Mouse (Mus musculus): ENCODE data around the gene Gm10354. TPM values are rescaled to one million over a fixed set of nuclear protein-coding genes. Genes with fewer than 3 reads are reported as not detected.
"Not testable (repeated sequence)": the region's sequence is repeated elsewhere in the genome, so short reads cannot be mapped to it uniquely, and the experiment has no call there.

Gm10354 gene
- polyA plus RNA-seq (2016; fragmentation: Nextera tagmentation; extraction: Ambion mirVana): not detected in 2 replicates

- not testable (repeated sequence) for H3K4me3 ChIP-seq; ATAC-seq (ENCODE audit: low FRiP score, low read depth); H3K4me1 ChIP-seq; H3K9ac ChIP-seq (replicated peaks); H3K27ac ChIP-seq (replicated peaks); H3K36me3 ChIP-seq; H3K4me2 ChIP-seq (replicated peaks); H3K27me3 ChIP-seq
- WGBS: 42% methylated on average over 1 of the region's 1 CpGs
- peaks cover 24% of the 10 kb centered on the region for H3K9me3 ChIP-seq
Observed at GRCm38 (mm10) chr5:14978835-14979234, at the start of gene Gm10354. Gm10354 (minus strand) TSS chr5:14978935.

GRCm38 (mm10) chr5:15024316-15024715 lies 45.6 kb upstream of the Gm10354 start:
- not testable (repeated sequence) for H3K9ac ChIP-seq (replicated peaks); H3K4me2 ChIP-seq (replicated peaks); H3K27me3 ChIP-seq; H3K36me3 ChIP-seq; H3K4me1 ChIP-seq; H3K4me3 ChIP-seq; H3K27ac ChIP-seq (replicated peaks); ATAC-seq (ENCODE audit: low FRiP score, low read depth)
- WGBS: 85% methylated on average over 1 of the region's 1 CpGs
- H3K9me3 ChIP-seq: peaks cover 41% of the 10 kb centered on the region

GRCm38 (mm10) chr5:15020067-15020466 lies 41.3 kb upstream of the Gm10354 start:
- 70% methylated on average over 2 of the region's 2 CpGs for WGBS
- H3K36me3 ChIP-seq; H3K4me1 ChIP-seq; H3K9ac ChIP-seq (replicated peaks); H3K27ac ChIP-seq (replicated peaks); H3K4me2 ChIP-seq (replicated peaks); ATAC-seq (ENCODE audit: low FRiP score, low read depth); H3K27me3 ChIP-seq; H3K4me3 ChIP-seq: not testable (repeated sequence)
- peaks cover 32% of the 10 kb centered on the region for H3K9me3 ChIP-seq

GRCm38 (mm10) chr5:15010639-15011582 lies 32.2 kb upstream of the Gm10354 start:
- H3K9ac ChIP-seq (replicated peaks); H3K36me3 ChIP-seq: not testable (repeated sequence)
- WGBS: 86% methylated on average over 11 of the region's 11 CpGs

GRCm38 (mm10) chr5:15006907-15007306 lies 28.2 kb upstream of the Gm10354 start:
- not testable (repeated sequence) for ATAC-seq (ENCODE audit: low FRiP score, low read depth); H3K4me2 ChIP-seq (replicated peaks)
- WGBS: 52% methylated on average over 3 of the region's 3 CpGs

More at GRCm38 (mm10) chr5:15010639-15011582, 32.2 kb upstream of the Gm10354 start:
- H3K27me3 ChIP-seq; H3K4me1 ChIP-seq; H3K27ac ChIP-seq (replicated peaks); H3K4me3 ChIP-seq; H3K4me2 ChIP-seq (replicated peaks): not testable (repeated sequence)
- peaks cover 23% of the 10 kb centered on the region for H3K9me3 ChIP-seq
- ATAC-seq (ENCODE audit: low FRiP score, low read depth): peak; percentile 54

GRCm38 (mm10) chr5:15006288-15006687 lies 27.6 kb upstream of the Gm10354 start:
- not testable (repeated sequence) for H3K4me2 ChIP-seq (replicated peaks); H3K36me3 ChIP-seq; H3K9ac ChIP-seq (replicated peaks); ATAC-seq (ENCODE audit: low FRiP score, low read depth); H3K27me3 ChIP-seq; H3K4me1 ChIP-seq; H3K27ac ChIP-seq (replicated peaks); H3K4me3 ChIP-seq
- peaks cover 33% of the 10 kb centered on the region for H3K9me3 ChIP-seq
- 69% methylated on average over 3 of the region's 3 CpGs for WGBS

More at GRCm38 (mm10) chr5:15006907-15007306, 28.2 kb upstream of the Gm10354 start:
- H3K36me3 ChIP-seq; H3K27me3 ChIP-seq; H3K9ac ChIP-seq (replicated peaks); H3K27ac ChIP-seq (replicated peaks); H3K4me3 ChIP-seq; H3K4me1 ChIP-seq: not testable (repeated sequence)
- peaks cover 37% of the 10 kb centered on the region for H3K9me3 ChIP-seq

- ATAC-seq (ENCODE audit: low FRiP score, low read depth): peak; percentile 63
- H3K27me3 ChIP-seq; H3K9ac ChIP-seq (replicated peaks); H3K4me3 ChIP-seq; H3K27ac ChIP-seq (replicated peaks); H3K4me2 ChIP-seq (replicated peaks); H3K36me3 ChIP-seq; H3K4me1 ChIP-seq: not testable (repeated sequence)
- 64% methylated on average over 3 of the region's 4 CpGs for WGBS
- H3K9me3 ChIP-seq: peaks cover 26% of the 10 kb centered on the region
Observed at GRCm38 (mm10) chr5:15005584-15005983, 26.8 kb upstream of the Gm10354 start.

- H3K27me3 ChIP-seq; H3K9ac ChIP-seq (replicated peaks); H3K36me3 ChIP-seq; H3K4me3 ChIP-seq; H3K27ac ChIP-seq (replicated peaks); H3K4me2 ChIP-seq (replicated peaks); H3K4me1 ChIP-seq: not testable (repeated sequence)
- ATAC-seq (ENCODE audit: low FRiP score, low read depth): peak; percentile 90
- peaks cover 26% of the 10 kb centered on the region for H3K9me3 ChIP-seq
- WGBS: 80% methylated on average over 5 of the region's 5 CpGs
Observed at GRCm38 (mm10) chr5:15004569-15005562, 26.1 kb upstream of the Gm10354 start.

- not testable (repeated sequence) for ATAC-seq (ENCODE audit: low FRiP score, low read depth); H3K4me3 ChIP-seq
- WGBS: 76% methylated on average over 9 of the region's 9 CpGs
Observed at GRCm38 (mm10) chr5:14998077-14998476, 19.3 kb upstream of the Gm10354 start.

GRCm38 (mm10) chr5:14997556-14997955 lies 18.8 kb upstream of the Gm10354 start:
- not testable (repeated sequence) for H3K36me3 ChIP-seq; H3K27ac ChIP-seq (replicated peaks); H3K4me2 ChIP-seq (replicated peaks); H3K4me1 ChIP-seq; H3K27me3 ChIP-seq; ATAC-seq (ENCODE audit: low FRiP score, low read depth); H3K4me3 ChIP-seq; H3K9ac ChIP-seq (replicated peaks)
- peaks cover 33% of the 10 kb centered on the region for H3K9me3 ChIP-seq
- 80% methylated on average over 4 of the region's 4 CpGs for WGBS

More at GRCm38 (mm10) chr5:14998077-14998476, 19.3 kb upstream of the Gm10354 start:
- H3K9me3 ChIP-seq: peaks cover 34% of the 10 kb centered on the region
- not testable (repeated sequence) for H3K4me2 ChIP-seq (replicated peaks); H3K4me1 ChIP-seq; H3K36me3 ChIP-seq; H3K27me3 ChIP-seq; H3K27ac ChIP-seq (replicated peaks); H3K9ac ChIP-seq (replicated peaks)

- WGBS: 66% methylated on average over 7 of the region's 7 CpGs
Observed at GRCm38 (mm10) chr5:14996670-14997249, 18.0 kb upstream of the Gm10354 start.

More at GRCm38 (mm10) chr5:14996670-14997249, 18.0 kb upstream of the Gm10354 start:
- H3K4me1 ChIP-seq; H3K27ac ChIP-seq (replicated peaks); H3K36me3 ChIP-seq; H3K4me3 ChIP-seq; ATAC-seq (ENCODE audit: low FRiP score, low read depth); H3K9ac ChIP-seq (replicated peaks); H3K27me3 ChIP-seq; H3K4me2 ChIP-seq (replicated peaks): not testable (repeated sequence)
- peaks cover 28% of the 10 kb centered on the region for H3K9me3 ChIP-seq

Measured in midbrain, embryonic 12.5 days (tissue).